Mouse (Mus musculus) lung, postnatal 0 days (tissue): Measurements from ENCODE around the gene Pramef12. TPM values are rescaled to one million over a fixed set of nuclear protein-coding genes. Genes with fewer than 3 reads are reported as not detected.

Experiments
- ATAC-seq: fragments of 200-750 bp; cut with Nextera tagmentation; 2 replicates; pipeline ENCODE4 v1.8.0; 2017; ENCODE audit warnings: moderate library complexity
- DNase-seq: peaks from one replicate; pipeline ENCODE4 v3.0.0-alpha.2; 2016; ENCODE audit warnings: low spot score
- H3K27ac ChIP-seq: fragments of 300-500 bp; sonication (generic); 2 replicates; pipeline ENCODE4 v1.5.1; 2014; ENCODE audit warnings: antibody characterized with exemption, mild to moderate bottlenecking, low read length, mixed read lengths
- H3K27me3 ChIP-seq: fragments of 300-500 bp; sonication (generic); replicated peaks from 2 replicates; pipeline ENCODE4 v1.6.1; 2014; ENCODE audit warnings: low read length, mixed read lengths; ENCODE audit not compliant: insufficient read depth
- H3K36me3 ChIP-seq: fragments of 300-500 bp; sonication (generic); 2 replicates; pipeline ENCODE4 v1.6.1; 2014; ENCODE audit warnings: low read length, mixed read lengths; ENCODE audit not compliant: insufficient read depth
- H3K4me1 ChIP-seq: fragments of 300-500 bp; sonication (generic); 2 replicates; pipeline ENCODE4 v1.6.1; 2014; ENCODE audit warnings: antibody characterized with exemption, low read depth, low read length, mixed read lengths; ENCODE audit not compliant: insufficient read depth
- H3K4me2 ChIP-seq: fragments of 300-500 bp; sonication (generic); replicated peaks from 2 replicates; pipeline ENCODE4 v1.6.1; 2014; ENCODE audit warnings: low read depth, mild to moderate bottlenecking, low read length, moderate library complexity, mixed read lengths
- H3K4me3 ChIP-seq: fragments of 300-500 bp; sonication (generic); 2 replicates; pipeline ENCODE4 v1.5.1; 2014; ENCODE audit warnings: low read depth, low read length
- H3K9ac ChIP-seq: fragments of 300-500 bp; sonication (generic); replicated peaks from 2 replicates; pipeline ENCODE4 v1.6.1; 2014; ENCODE audit warnings: low read depth, mild to moderate bottlenecking
- H3K9me3 ChIP-seq: fragments of 300-500 bp; sonication (generic); 2 replicates; pipeline ENCODE4 v1.6.1; 2016; ENCODE audit warnings: low read length, mixed read lengths
- CTCF ChIP-seq: IDR thresholded peaks from 2 replicates; pipeline ENCODE4 v1.5.1; 2016; ENCODE audit warnings: antibody characterized with exemption, mild to moderate bottlenecking
- EP300 ChIP-seq: IDR thresholded peaks from 2 replicates; pipeline ENCODE4 v1.6.1; 2016; ENCODE audit warnings: antibody characterized with exemption, mild to moderate bottlenecking, control low read depth
- WGBS: fragments of 180-500 bp; shearing (Covaris S2); extraction: QIAGEN DNeasy Blood & Tissue Kit; methylation state at CpG from one replicate; pipeline ENCODE4 v1.1.7; 2014; 5-methylcytosine and 5-hydroxymethylcytosine counted together
- polyA plus RNA-seq: library from polyadenylated mRNA; unstranded; fragments of >200 nt; fragmentation: Nextera tagmentation; extraction: Ambion mirVana; gene quantifications from 2 replicates; pipeline ENCODE4 v1.2.1, GENCODE M21; 2015

Gene Pramef12
- 0.08 and 0.14 TPM in 2 replicates for polyA plus RNA-seq

- Histone ChIP-seq H3K27me3 (no peaks in the 10 kb centered on the region), H3K9me3 (no peaks in the 10 kb centered on the region), H3K9ac (no peak within 1 kb of the TSS), H3K36me3 (no peaks in the 10 kb centered on the region), H3K4me3 (no peak within 1 kb of the TSS), H3K27ac (no peak within 1 kb of the TSS), H3K4me2 (no peak within 1 kb of the TSS), H3K4me1 (no peaks in the 10 kb centered on the region)
- no peak for TF ChIP-seq EP300
- TF ChIP-seq CTCF = no peak
- WGBS = 46% methylated on average over 9 of the region's 9 CpGs
- DNase-seq = no peak
- ATAC-seq = no peak
Measured at GRCm38 (mm10) chr4:144408290-144408689, at the start of gene Pramef12. Gene Pramef12, minus strand, starts transcription at chr4:144408464.

- no peaks in the 10 kb centered on the region for H3K36me3 ChIP-seq
- DNase-seq = no peak
- H3K27ac ChIP-seq = no peak within 1 kb of the TSS
- no peak within 1 kb of the TSS for H3K4me3 ChIP-seq
- 65% methylated on average over 2 of the region's 2 CpGs for WGBS
- ATAC-seq = no peak
- H3K4me2 ChIP-seq = no peak within 1 kb of the TSS
- TF ChIP-seq EP300 (no peak), CTCF (no peak)
- no peaks in the 10 kb centered on the region for H3K27me3 ChIP-seq
- H3K4me1 ChIP-seq = no peaks in the 10 kb centered on the region
- H3K9ac ChIP-seq = no peak within 1 kb of the TSS
- no peaks in the 10 kb centered on the region for H3K9me3 ChIP-seq
Measured at GRCm38 (mm10) chr4:144453217-144453616, 45.0 kb upstream of the Pramef12 start, which contains the start of gene Gm9944. Gene Gm9944, minus strand, starts transcription at chr4:144453317.

GRCm38 (mm10) chr4:144448546-144448945 is 40.3 kb upstream of the Pramef12 start:
- Histone ChIP-seq H3K27me3 (no peaks in the 10 kb centered on the region), H3K4me3 (no peak overlapping the region), H3K4me2 (no peak overlapping the region), H3K9me3 (no peaks in the 10 kb centered on the region), H3K27ac (no peak overlapping the region), H3K9ac (no peak overlapping the region), H3K4me1 (no peaks in the 10 kb centered on the region), H3K36me3 (no peaks in the 10 kb centered on the region)
- TF ChIP-seq CTCF (no peak), EP300 (no peak)
- ATAC-seq = no peak
- WGBS = 75% methylated on average over 2 of the region's 2 CpGs
- no peak for DNase-seq

- ATAC-seq = no peak
- H3K4me1 ChIP-seq = no peaks in the 10 kb centered on the region
Measured at GRCm38 (mm10) chr4:144441582-144441981, 33.3 kb upstream of the Pramef12 start.

GRCm38 (mm10) chr4:144441095-144441494 is 32.8 kb upstream of the Pramef12 start:
- ATAC-seq (no peak), DNase-seq (no peak)
- WGBS = 91% methylated on average over 4 of the region's 4 CpGs
- Histone ChIP-seq H3K27me3 (no peaks in the 10 kb centered on the region), H3K36me3 (no peaks in the 10 kb centered on the region), H3K4me3 (no peak overlapping the region), H3K9me3 (no peaks in the 10 kb centered on the region), H3K27ac (no peak overlapping the region), H3K4me1 (no peaks in the 10 kb centered on the region), H3K9ac (no peak overlapping the region), H3K4me2 (no peak overlapping the region)
- TF ChIP-seq EP300 = no peak
- TF ChIP-seq CTCF = no peak

More at GRCm38 (mm10) chr4:144441582-144441981, 33.3 kb upstream of the Pramef12 start:
- no peaks in the 10 kb centered on the region for H3K36me3 ChIP-seq
- no peak for TF ChIP-seq CTCF
- TF ChIP-seq EP300 = no peak
- no peaks in the 10 kb centered on the region for H3K27me3 ChIP-seq
- no peak overlapping the region for H3K27ac ChIP-seq
- DNase-seq = no peak
- no peak overlapping the region for H3K9ac ChIP-seq
- H3K9me3 ChIP-seq = no peaks in the 10 kb centered on the region
- no peak overlapping the region for H3K4me3 ChIP-seq
- 50% methylated on average over 1 of the region's 1 CpGs for WGBS
- H3K4me2 ChIP-seq = no peak overlapping the region

- Histone ChIP-seq H3K9me3 (no peaks in the 10 kb centered on the region), H3K4me2 (no peak within 1 kb of the TSS), H3K27me3 (no peaks in the 10 kb centered on the region), H3K9ac (no peak within 1 kb of the TSS), H3K27ac (no peak within 1 kb of the TSS), H3K36me3 (no peaks in the 10 kb centered on the region), H3K4me1 (no peaks in the 10 kb centered on the region), H3K4me3 (no peak within 1 kb of the TSS)
- DNase-seq (no peak), ATAC-seq (no peak)
- no peak for TF ChIP-seq CTCF
- no peak for TF ChIP-seq EP300
Measured at GRCm38 (mm10) chr4:144438672-144439071, 30.4 kb upstream of the Pramef12 start, which contains the start of gene 1700012P22Rik. Gene 1700012P22Rik, minus strand, starts transcription at chr4:144438772.

- Histone ChIP-seq H3K27ac (no peak overlapping the region), H3K27me3 (no peaks in the 10 kb centered on the region), H3K4me1 (no peaks in the 10 kb centered on the region), H3K4me2 (no peak overlapping the region), H3K4me3 (no peak overlapping the region), H3K9me3 (no peaks in the 10 kb centered on the region), H3K36me3 (no peaks in the 10 kb centered on the region), H3K9ac (no peak overlapping the region)
- TF ChIP-seq CTCF = no peak
- no peak for TF ChIP-seq EP300
- ATAC-seq (no peak), DNase-seq (no peak)
- WGBS = 82% methylated on average over 5 of the region's 5 CpGs
Measured at GRCm38 (mm10) chr4:144433216-144433615, 25.0 kb upstream of the Pramef12 start.
